Mouse (Mus musculus) heart, postnatal 10 days (tissue): ENCODE measurements at regions not wholly inside any gene's neighbourhood (a gene's known extent, or its start where the extent isn't known, plus 50 kb on each side); places are given as distances from the start of the nearest gene placed in this dataset.

Experiments
- DNase-seq, 2 experiments: peaks; one replicate each; pipeline ENCODE4 v3.0.0; 2021
- intact Hi-C: fragments of 180-260 bp; cut with DNase I; formaldehyde crosslinking; loops from one replicate; pipeline ENCODE4 v1.15.1; 2025

DNA sequence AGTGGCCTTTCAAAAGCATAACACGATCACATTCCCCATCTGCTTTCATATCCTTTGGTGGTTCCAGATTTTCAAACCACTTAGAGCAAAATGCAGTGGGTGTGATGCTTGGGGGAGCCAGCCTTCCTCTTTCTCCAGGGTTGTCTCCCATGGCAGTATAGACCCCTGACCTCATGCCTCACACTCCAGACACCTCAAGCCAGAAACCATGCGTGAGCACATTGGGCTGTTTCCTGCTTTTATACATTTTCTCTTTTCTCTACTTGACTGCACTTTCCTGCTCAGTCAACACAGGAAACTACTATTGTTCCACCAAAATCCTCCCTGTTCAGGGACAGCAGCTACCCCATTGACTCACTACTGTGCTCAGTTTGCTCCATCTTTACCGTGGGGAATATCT is 253.7 kb downstream of the Efnb2 start:
- intact Hi-C loops = no loop called here
- DNase-seq = no peak

DNA sequence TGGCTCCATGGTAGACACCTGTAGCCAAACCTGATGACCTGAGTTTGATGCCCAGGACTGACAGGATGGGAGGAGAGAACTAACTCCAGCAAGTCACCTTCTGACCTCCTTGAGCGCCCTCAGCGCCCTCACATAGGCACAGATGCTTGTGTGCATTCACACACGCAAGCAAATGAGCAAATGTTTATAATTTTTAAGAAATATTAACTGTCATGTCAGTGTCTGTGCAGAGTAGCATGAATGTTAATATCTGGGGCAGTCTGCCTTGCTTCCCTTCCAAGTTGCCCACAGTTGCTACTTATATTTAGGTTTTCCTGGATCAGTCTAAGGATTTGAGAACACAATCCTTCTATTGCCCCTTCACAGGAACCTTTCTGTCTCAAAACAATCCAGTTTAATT is 257.6 kb downstream of the Efnb2 start:
- DNase-seq = no peak
- intact Hi-C loops = no loop called here

GRCm38 (mm10) chr8:8392303-8392702 is 268.7 kb downstream of the Efnb2 start:
- intact Hi-C loops = no loop called here
- no peak for DNase-seq

DNA sequence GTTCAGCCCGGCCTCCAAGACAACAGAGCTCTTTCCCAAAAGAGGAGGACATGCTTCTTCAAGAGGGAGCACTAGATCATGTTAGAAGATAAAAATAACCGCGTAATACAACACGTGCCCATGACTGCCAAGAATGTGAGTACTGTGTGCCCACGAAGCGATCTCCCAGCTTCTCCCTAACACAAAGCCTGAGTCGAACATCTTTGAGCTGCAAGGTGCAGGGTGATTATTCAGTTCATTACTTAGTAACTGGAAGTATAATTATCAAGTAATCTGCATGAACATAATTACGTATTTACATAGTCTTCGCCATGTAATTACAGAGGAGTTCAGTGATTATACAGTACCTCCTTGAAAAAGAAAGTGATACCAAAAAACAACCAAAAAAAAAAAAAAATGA is 269.7 kb downstream of the Efnb2 start:
- no peak for DNase-seq
- intact Hi-C loops = no loop called here

GRCm38 (mm10) chr8:8378248-8378647 is 282.8 kb downstream of the Efnb2 start:
- no peak for DNase-seq
- intact Hi-C loops = no loop called here

- intact Hi-C loops = no loop called here
These were observed 284.3 kb downstream of the Efnb2 start for GRCm38 (mm10) chr8:8376791-8377190.

GRCm38 (mm10) chr8:8376379-8376778 is 284.7 kb downstream of the Efnb2 start:
- DNase-seq = peak in 1 of 2 experiments; percentile 3

More at GRCm38 (mm10) chr8:8376791-8377190, 284.3 kb downstream of the Efnb2 start:
- DNase-seq = no peak

GRCm38 (mm10) chr8:8367282-8367871 is 293.7 kb downstream of the Efnb2 start:
- intact Hi-C loops = no loop called here

More at GRCm38 (mm10) chr8:8376379-8376778, 284.7 kb downstream of the Efnb2 start:
- intact Hi-C loops = no loop called here

GRCm38 (mm10) chr8:8361941-8362537 is 299.0 kb downstream of the Efnb2 start:
- intact Hi-C loops = no loop called here
- no peak for DNase-seq

More at GRCm38 (mm10) chr8:8367282-8367871, 293.7 kb downstream of the Efnb2 start:
- no peak for DNase-seq

GRCm38 (mm10) chr8:8360586-8360985 is 300.5 kb downstream of the Efnb2 start:
- intact Hi-C loops = no loop called here
- DNase-seq = no peak

- intact Hi-C loops = no loop called here
- no peak for DNase-seq
These were observed 306.1 kb downstream of the Efnb2 start for GRCm38 (mm10) chr8:8354977-8355376.

DNA sequence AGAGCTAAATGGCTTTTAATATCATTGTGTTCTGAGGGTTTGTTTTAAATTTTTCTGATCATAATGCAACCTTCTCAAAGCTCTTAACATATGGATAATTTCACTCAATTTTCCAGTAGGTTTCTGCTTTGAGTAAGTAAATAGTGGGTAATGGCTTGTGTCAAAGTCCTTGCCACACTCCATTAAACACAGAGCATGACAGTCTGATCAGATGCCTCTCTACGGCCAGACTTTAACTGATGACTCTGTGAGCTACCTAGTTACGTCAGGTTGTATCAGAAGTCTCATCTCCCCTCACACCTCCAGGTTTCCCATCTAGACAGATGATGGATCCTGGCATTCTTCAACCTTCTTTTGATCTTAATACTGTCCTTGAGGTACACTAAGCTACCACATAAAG is 316.4 kb downstream of the Efnb2 start:
- no peak for DNase-seq
- intact Hi-C loops = no loop called here

DNA sequence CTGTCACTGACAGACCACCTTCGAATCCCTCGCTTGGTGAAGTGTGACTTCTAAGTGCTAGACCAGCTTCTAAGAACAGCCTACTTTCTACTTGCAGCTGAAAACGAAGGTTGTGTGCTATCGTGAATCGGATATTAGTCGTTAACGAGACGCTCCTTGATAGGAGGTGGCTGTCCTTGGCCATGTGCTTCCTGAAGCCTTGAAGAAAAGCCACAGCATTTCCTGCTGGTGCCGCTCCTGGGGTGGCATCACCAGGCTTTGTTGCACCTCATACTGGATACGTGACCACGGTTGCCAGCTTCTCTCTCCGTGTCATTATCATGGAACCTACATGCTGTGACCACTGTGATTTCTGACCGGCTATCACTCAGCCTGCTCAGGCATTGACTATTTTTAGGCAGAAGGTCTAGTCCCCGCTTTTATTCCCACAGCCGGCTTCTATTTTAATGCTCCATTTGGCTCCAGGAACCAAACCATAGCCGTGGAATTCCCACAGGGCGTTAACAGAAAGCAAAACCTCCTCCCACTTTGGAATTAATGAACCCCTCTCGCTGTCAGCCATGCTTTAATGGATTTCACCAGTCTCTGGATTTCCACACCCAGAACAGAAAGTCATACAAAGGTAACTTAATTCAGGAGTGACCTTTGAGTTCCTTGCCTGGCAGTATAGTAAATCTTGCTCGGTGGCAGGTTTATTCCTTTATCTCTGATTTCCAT is 325.6 kb downstream of the Efnb2 start:
- intact Hi-C loops = no loop called here
- DNase-seq = peak; percentile 34 to 39

DNA sequence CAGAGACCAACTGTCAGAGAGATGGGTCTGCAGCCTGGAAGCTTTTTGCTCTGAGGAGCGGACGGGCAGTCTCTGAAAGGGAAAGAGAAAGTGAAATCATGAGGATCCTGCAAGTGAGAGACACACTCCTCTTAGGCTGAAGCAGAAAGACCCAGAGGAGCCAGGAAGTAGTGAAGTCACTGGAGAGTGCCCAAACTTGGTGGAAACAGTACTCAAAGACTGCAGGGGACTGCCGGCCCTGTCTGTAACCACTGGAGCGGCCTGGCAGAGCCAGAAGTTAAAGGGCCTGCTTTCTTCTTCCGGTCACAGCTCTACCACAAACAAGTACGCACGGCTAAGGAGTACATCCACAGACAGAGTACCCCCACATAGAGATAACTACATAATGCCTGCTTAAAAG is 326.5 kb downstream of the Efnb2 start:
- intact Hi-C loops = loop anchor here (5.0 kb wide), 1 partner anchor 158 kb away; no protein-coding TSS in a partner anchor
- DNase-seq = peak in 1 of 2 experiments; percentile 33

GRCm38 (mm10) chr8:8331249-8331648 is 329.8 kb downstream of the Efnb2 start:
- DNase-seq = peak; percentile 52 to 58
- intact Hi-C loops = loop anchor here (5.0 kb wide), 1 partner anchor 161 kb away; no protein-coding TSS in a partner anchor

- intact Hi-C loops = loop anchor here (1.0 to 5.0 kb wide), 2 partner anchors 28 to 329 kb away; no protein-coding TSS in a partner anchor
- peak; percentile 65 to 69 for DNase-seq
These were observed 332.9 kb downstream of the Efnb2 start for GRCm38 (mm10) chr8:8328010-8328666.

- intact Hi-C loops = loop anchor here (5.0 kb wide), 1 partner anchor 331 kb away; no protein-coding TSS in a partner anchor
- no peak for DNase-seq
These were observed 334.8 kb downstream of the Efnb2 start for GRCm38 (mm10) chr8:8326066-8326834.

GRCm38 (mm10) chr8:8325420-8325819 is 335.6 kb downstream of the Efnb2 start:
- DNase-seq = no peak
- intact Hi-C loops = loop anchor here (5.0 kb wide), 1 partner anchor 332 kb away; no protein-coding TSS in a partner anchor

- DNase-seq = no peak
- intact Hi-C loops = no loop called here
These were observed 336.5 kb downstream of the Efnb2 start for GRCm38 (mm10) chr8:8324520-8324919.

DNA sequence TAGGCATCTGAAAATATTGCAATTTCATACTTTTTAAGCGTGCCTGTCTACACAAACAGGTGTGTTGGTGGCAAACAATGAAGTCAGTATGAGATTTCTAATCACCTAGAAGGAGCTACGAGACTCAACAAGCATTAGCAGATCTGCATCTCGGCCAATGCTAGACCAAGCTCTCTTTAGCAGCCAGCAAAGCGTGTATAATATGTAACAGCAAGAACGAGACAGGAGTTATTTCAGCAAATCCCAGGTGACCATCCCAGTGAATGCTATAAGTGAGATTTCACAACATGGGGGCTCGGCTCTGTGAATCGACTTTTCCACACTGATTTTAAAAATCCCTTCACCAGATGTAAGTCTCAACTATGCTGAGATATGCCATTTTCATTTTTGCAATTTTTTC is 352.8 kb downstream of the Efnb2 start:
- intact Hi-C loops = no loop called here

More for the DNA sequence above, 352.8 kb downstream of the Efnb2 start:
- no peak for DNase-seq
